Comparison of ENCODE assay signal across 20 mouse cellular contexts in genomic region chr14:107688349-107688748, GRCm38 (mm10).
DNase-seq lines count a peak whose midpoint lies in the region; ATAC-seq and TF ChIP-seq lines count a peak whose summit lies in the region.
"Had no signal": no experiment of that assay in that cellular context is flagged by ENCODE, and none has a peak within 500 bp of the region (broad histone marks: within the 10 kb centered on the region; RNA-seq: fewer than 3 reads in every experiment).

No protein-coding gene starts in this region.

- no peak overlapping the region for H3K4me3 ChIP-seq in G1E (ENCODE audit: low read depth, low read length)
- H3K4me3 ChIP-seq in hindbrain, embryonic 10.5 days: no peak overlapping the region
- H3K4me3 ChIP-seq: forebrain, embryonic 10.5 days; forebrain, embryonic 13.5 days; hindbrain, embryonic 13.5 days; intestine, embryonic 15.5 days had no signal

- no peaks in the 10 kb centered on the region for H3K4me1 ChIP-seq in G1E (ENCODE audit: insufficient read depth, low read depth, low read length)
- no peaks in the 10 kb centered on the region for H3K4me1 ChIP-seq in hindbrain, embryonic 10.5 days (replicated peaks)
- H3K4me1 ChIP-seq: forebrain, embryonic 10.5 days; forebrain, embryonic 13.5 days; hindbrain, embryonic 13.5 days; intestine, embryonic 15.5 days had no signal

- no peak overlapping the region for H3K27ac ChIP-seq in hindbrain, embryonic 10.5 days
- H3K27ac ChIP-seq: forebrain, embryonic 10.5 days; forebrain, embryonic 13.5 days; hindbrain, embryonic 13.5 days; intestine, embryonic 15.5 days had no signal

- DNase-seq in cerebellum, postnatal 10 days: no peak
- DNase-seq in G1E (ENCODE audit: low spot score): no peak
- peak; percentile 22 for DNase-seq in cerebellum, adult 18-20 months
- peak; percentile 27 for DNase-seq in cerebellum, adult 9-10 months
- no peak for DNase-seq in hindbrain, embryonic 10.5 days (ENCODE audit: low spot score)
- DNase-seq in heart, adult 9 months (ENCODE audit: low spot score in 2 of 2): no peak
- DNase-seq in lung, postnatal 4 days: no peak
- DNase-seq: adrenal gland, postnatal 10 days; adrenal gland, postnatal 36 days; gastrocnemius, postnatal 25 days; heart, adult 18-20 months; kidney, adult 11 months; kidney, adult 8-10 months had no signal

- TF ChIP-seq CTCF in G1E (IDR thresholded peaks at IDR 0.05; ENCODE audit: low read depth, low read length): no peak

- no peaks in the 10 kb centered on the region for H3K36me3 ChIP-seq in G1E (replicated peaks)
- H3K36me3 ChIP-seq in hindbrain, embryonic 10.5 days: no peaks in the 10 kb centered on the region
- H3K36me3 ChIP-seq: forebrain, embryonic 10.5 days; hindbrain, embryonic 13.5 days; intestine, embryonic 15.5 days had no signal

- ATAC-seq in cerebellum, adult (ENCODE audit: insufficient number of reproducible peaks, low FRiP score, low TSS enrichment): peak; percentile 31
- peak; percentile 9; the same call in 1 of the 2 replicates for ATAC-seq in G1E (ENCODE audit: extremely low read depth, insufficient number of reproducible peaks, low FRiP score, poor library complexity, severe bottlenecking)
- ATAC-seq: hindbrain, embryonic 16.5 days; intestine, embryonic 15.5 days; Patski had no signal

- H3K27me3 ChIP-seq in G1E (ENCODE audit: insufficient read depth, low read length): no peaks in the 10 kb centered on the region
- no peaks in the 10 kb centered on the region for H3K27me3 ChIP-seq in hindbrain, embryonic 10.5 days (ENCODE audit: insufficient read depth, poor library complexity, severe bottlenecking)
- H3K27me3 ChIP-seq: forebrain, embryonic 13.5 days; hindbrain, embryonic 13.5 days; intestine, embryonic 15.5 days; Patski had no signal

- peaks cover 19% of the 10 kb centered on the region for H3K9me3 ChIP-seq in G1E (replicated peaks)
- no peaks in the 10 kb centered on the region for H3K9me3 ChIP-seq in hindbrain, embryonic 10.5 days
- H3K9me3 ChIP-seq: forebrain, embryonic 10.5 days; forebrain, embryonic 13.5 days; hindbrain, embryonic 13.5 days; intestine, embryonic 15.5 days had no signal

Comparison
In these comparisons a context has a peak if more than half of its experiments do, and no peak if none do; other contexts are left out.
1. DNase-seq: peak in cerebellum, adult 18-20 months (2 of 2) and cerebellum, adult 9-10 months (single experiment); none in cerebellum, postnatal 10 days (0 of 2), G1E (single experiment), hindbrain, embryonic 10.5 days (single experiment), heart, adult 9 months (0 of 2) and lung, postnatal 4 days (0 of 2).